Mouse (Mus musculus): ENCODE measurements around the gene Phyhipl.

Phyhipl gene

DNA sequence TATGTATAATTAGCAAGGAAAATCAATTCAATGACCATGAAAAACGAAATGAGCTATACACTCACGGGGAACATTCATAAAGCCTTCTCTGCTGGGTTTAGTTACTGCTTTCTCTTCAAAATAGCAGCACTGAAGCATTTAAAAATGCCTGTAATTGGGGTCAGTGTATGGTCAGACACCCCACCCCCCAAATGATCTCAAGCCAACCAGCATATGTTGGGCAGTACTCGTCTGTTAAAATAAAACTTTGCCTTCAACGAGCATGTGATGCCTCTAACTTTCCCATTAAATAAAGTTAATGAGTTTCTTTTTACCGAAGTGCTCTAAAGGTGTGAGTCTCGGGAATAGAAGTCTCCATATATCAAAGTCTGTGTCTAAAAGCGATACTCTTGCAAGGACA is at the start of gene Phyhipl:
Gene Phyhipl, minus strand, starts transcription at position 138 of the 400 bp plus-strand sequence.
- no peak for DNase-seq (ENCODE audit: low spot score)

GRCm38 (mm10) chr10:70703211-70703610 is 47.4 kb upstream of the Phyhipl start:
- no peak for DNase-seq (ENCODE audit: low spot score)

- DNase-seq (ENCODE audit: low spot score), result no peak
Measured at GRCm38 (mm10) chr10:70699581-70699980, 43.8 kb upstream of the Phyhipl start.

GRCm38 (mm10) chr10:70698014-70698413 is 42.2 kb upstream of the Phyhipl start:
- no peak for DNase-seq (ENCODE audit: low spot score)

DNA sequence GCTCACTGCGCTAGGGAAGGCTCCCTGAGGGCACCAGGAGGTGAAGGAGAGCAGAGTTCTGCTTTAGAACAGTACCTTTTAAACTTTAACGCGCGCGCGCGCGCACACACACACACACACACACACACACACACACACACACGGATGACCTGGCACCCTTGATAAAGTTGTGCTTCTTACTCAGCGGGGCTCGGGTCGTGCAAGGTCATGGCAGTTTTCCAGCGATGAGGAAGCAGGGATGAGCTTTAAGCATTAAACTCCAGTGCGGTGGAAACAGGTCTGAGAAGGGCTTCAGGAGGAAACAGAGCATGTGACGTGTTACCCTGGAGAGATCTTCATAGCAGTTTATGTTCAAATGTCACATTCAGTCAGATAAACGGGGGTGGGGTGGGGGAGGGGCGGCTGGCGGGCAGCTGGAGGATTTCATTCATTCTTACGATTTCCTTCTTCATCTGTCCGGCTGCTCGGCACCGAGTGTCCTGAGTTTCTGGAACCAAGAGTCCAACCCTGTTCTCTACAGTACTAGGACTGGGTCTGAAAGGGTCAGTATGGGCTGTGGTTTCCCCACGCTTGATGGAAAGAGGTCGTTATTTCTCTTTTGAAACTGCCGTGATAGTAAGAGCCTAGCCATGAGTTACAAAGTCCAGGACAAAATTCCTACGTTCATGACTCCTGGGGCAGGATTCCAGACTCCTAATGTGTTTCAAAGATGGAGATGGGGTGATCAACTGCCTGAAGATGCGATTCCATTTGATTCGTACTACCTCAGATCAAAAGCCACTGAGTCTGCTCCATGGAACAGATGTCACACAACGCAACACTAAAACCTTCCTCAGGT is 41.2 kb upstream of the Phyhipl start:
- no peak for DNase-seq (ENCODE audit: low spot score)

DNA sequence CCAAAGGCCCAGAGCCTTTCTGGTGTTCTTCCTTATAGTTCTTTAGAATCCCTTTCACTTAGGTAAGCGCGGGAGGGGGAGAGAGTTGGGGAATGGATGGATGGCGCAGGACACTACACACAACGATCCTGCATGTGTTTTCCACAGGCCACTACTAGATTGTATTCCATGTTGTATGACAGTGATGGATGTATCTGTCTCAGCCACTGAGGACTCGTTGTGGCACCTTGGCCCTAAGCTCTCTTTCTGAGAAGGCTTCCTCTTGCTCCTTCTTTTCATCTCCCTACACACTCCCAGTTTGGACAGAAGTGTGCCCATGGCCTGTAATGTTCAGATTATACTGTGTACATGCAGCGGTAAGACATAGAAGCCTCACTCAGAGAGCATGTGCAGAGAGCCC is 33.6 kb upstream of the Phyhipl start:
- DNase-seq (ENCODE audit: low spot score), result no peak

DNA sequence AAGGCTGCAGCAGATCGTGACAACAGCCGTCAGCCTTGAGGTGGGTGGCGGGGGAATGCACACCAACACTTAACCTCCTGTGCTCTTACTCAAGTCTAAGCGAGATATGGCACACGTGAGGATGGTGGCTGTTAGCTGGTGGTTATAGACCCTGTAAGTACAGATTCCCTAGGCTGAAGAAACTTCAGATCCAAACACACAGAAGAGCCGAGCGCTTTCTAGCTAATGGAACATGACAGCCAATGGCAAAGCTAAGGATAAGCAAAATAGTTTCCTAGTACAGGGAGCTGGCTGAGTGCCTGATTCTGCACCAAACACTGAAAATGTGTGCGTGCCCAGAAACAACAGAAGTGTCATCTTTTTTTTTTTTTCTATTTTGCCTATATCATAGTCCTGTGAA is 33.1 kb upstream of the Phyhipl start:
- no peak for DNase-seq (ENCODE audit: low spot score)

DNA sequence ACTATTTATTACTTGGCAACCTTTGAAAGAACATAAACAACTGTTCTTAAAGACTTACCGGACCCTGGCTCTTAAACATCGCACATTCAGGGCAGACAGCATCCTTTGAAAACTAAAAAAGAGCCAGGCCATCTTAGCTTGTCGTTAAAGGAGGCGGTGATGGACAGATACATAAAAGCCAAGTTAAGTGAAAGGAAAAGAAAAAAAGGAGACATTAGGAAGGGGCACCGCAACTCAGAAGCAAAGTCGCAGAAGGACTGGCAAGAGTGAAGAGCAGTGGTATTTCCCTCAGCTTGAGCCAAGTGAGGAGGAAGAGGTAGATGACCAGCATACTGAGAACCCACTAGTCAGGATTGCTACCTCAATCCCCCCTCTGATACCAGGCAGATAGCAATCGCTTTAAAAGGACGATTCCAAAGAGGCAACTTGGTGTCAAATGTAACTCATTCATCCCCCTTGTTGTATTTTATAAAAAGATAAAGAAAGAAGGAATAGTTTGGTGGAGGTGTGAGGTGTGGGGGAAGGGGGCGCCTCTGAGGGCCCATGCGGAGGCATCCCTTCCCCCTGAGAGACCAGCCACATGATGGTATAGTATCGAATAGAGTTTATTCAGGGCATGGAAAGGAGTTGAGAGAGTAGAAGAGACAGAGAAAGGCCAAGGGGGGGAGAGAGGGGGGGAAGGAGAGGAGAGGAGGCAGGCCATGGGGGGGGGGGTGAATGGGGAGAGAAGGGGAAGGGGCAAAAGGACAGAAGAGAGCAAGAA is 31.4 kb upstream of the Phyhipl start:
- DNase-seq (ENCODE audit: low spot score), result no peak

DNA sequence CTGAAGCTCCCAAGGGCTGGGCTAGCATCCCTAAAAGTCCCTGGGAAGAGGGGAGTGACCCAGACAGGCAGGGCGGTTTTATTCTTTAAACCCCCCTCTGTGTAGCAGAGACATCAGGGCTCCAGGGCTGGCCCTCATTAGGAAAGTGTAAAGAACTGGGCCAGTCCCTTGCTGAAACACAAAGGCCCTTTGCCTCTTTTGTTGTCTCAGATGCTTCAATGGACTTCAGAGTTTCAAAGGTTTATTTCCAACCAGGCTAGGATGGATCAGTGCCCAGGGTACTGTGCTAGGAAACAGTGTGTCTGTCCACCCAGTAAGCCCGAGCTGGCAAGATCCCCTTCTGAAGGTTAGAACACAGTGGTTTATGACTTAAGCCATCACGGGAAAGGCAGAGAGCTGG is 30.7 kb upstream of the Phyhipl start:
- DNase-seq (ENCODE audit: low spot score), result no peak

- no peak for DNase-seq (ENCODE audit: low spot score)
Measured at GRCm38 (mm10) chr10:70683508-70683907, 27.7 kb upstream of the Phyhipl start.

GRCm38 (mm10) chr10:70677946-70678345 is 22.2 kb upstream of the Phyhipl start:
- no peak for DNase-seq (ENCODE audit: low spot score)

DNA sequence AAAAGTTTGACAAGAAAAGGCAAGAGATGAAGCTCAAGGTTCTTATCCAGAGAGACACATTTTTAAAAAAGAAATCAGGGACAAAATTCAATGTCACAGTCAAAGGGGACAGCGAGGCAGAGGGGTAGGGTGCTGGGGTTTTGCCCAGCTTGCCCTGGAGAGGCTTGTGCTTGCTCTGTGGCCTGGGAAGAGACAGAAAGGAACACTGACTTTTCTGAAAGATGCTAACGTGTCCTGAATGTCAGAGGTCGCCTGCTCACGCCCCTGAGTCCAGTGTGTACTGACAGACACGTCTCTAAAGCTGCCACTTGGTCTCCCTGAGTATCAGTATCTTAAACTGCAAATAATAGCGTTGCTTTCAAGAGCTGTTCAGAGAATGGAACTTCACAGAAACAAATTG is 507 bp upstream of the Phyhipl start:
- no peak for DNase-seq (ENCODE audit: low spot score)

DNA sequence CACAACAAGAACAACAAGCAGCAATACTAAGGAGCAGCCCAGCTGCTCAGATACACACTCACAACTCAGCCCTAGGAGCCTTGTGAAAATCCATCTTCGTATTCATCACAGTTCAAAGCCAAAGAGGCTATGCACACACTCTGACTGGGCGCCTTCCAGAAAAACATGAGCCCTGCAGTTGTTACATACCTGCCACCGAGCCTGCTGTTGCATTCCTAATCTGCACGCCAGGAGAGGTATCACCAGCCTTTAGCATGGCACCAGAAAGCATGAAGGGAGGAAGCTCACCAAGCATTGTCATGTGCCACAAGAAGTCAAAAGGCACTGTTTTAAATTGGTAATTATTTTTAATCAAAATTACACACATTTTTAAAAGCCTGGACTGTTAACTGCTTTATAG is 1.1 kb downstream of the Phyhipl start:
- DNase-seq (ENCODE audit: low spot score), result no peak

- no peak for DNase-seq (ENCODE audit: low spot score)
Measured at GRCm38 (mm10) chr10:70654139-70654538, 1.6 kb downstream of the Phyhipl start.

GRCm38 (mm10) chr10:70651769-70652648 is 3.8 kb downstream of the Phyhipl start:
- DNase-seq (ENCODE audit: low spot score), result no peak

- DNase-seq (ENCODE audit: low spot score), result no peak
Measured at GRCm38 (mm10) chr10:70648831-70649230, 6.9 kb downstream of the Phyhipl start.

- no peak for DNase-seq (ENCODE audit: low spot score)
Measured at GRCm38 (mm10) chr10:70643131-70643530, 12.6 kb downstream of the Phyhipl start.

- DNase-seq (ENCODE audit: low spot score), result no peak
Measured at GRCm38 (mm10) chr10:70640896-70641596, 14.7 kb downstream of the Phyhipl start.

- no peak for DNase-seq (ENCODE audit: low spot score)
Measured at GRCm38 (mm10) chr10:70640075-70640737, 15.6 kb downstream of the Phyhipl start.

DNA sequence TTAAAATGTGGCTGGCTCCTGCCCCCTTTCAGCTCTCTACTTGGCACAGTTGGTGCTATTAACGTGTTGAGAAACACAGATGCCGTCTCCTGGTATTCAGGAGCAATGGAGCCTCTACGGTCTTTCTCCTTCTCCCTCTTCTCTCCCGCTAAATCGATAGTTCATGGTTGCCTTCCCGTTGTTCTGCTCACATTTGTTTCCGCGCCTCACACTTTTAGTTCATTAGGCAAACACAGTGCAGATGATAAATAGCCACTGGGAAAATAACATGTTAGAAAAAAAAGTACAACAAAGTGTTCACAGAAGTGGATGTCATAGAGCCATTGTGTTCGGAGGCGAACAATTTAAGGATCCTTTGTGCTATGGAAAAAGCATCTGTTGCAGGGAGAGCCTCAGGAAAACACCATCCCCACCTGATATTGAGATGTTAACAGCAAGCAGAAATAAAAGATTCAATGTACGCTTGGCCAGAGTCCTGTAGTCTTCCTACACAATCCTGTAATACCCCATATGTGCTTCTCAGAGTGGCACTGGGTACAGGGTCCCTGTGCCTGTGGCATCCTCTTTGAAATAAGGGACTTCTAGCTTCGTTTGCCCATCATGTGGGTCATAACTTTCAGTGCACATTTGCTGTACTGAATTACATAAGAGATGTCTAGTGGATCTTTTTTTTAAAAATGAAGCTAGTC is 18.0 kb downstream of the Phyhipl start:
- DNase-seq (ENCODE audit: low spot score), result no peak

- DNase-seq (ENCODE audit: low spot score), result no peak
Measured at GRCm38 (mm10) chr10:70635261-70635660, 20.5 kb downstream of the Phyhipl start.
